Mouse (Mus musculus): ENCODE measurements at regions not wholly inside any gene's neighbourhood (a gene's known extent, or its start where the extent isn't known, plus 50 kb on each side); places are given as distances from the start of the nearest gene placed in this dataset.

GRCm38 (mm10) chr12:107715871-107716270, 227.4 kb downstream of the 3110018I06Rik start:
- Histone ChIP-seq H3K4me2 (replicated peaks; ENCODE audit: low read depth, low read length) (no peak overlapping the region), H3K36me3 (ENCODE audit: control insufficient read depth, insufficient read depth, low read length) (no peaks in the 10 kb centered on the region), H3K27me3 (ENCODE audit: control insufficient read depth, insufficient read depth, low read length) (no peaks in the 10 kb centered on the region), H3K9me3 (ENCODE audit: control insufficient read depth, low read depth, low read length) (no peaks in the 10 kb centered on the region), H3K9ac (replicated peaks; ENCODE audit: low read depth, low read length) (no peak overlapping the region), H3K4me1 (ENCODE audit: control insufficient read depth, insufficient read depth, low read length) (peaks cover 7% of the 10 kb centered on the region; the same call in 1 of the 2 replicates), H3K27ac (ENCODE audit: low read length) (no peak overlapping the region), H3K4me3 (ENCODE audit: low read depth, low read length) (no peak overlapping the region)
- no peak for ATAC-seq (ENCODE audit: insufficient number of reproducible peaks, insufficient read depth, low FRiP score, low read depth)
- 68% methylated on average over 6 of the region's 6 CpGs for WGBS

GRCm38 (mm10) chr12:107720941-107721340, 232.5 kb downstream of the 3110018I06Rik start:
- Histone ChIP-seq H3K9ac (replicated peaks; ENCODE audit: low read depth, low read length) (no peak overlapping the region), H3K36me3 (ENCODE audit: control insufficient read depth, insufficient read depth, low read length) (no peaks in the 10 kb centered on the region), H3K4me1 (ENCODE audit: control insufficient read depth, insufficient read depth, low read length) (peaks cover 16% of the 10 kb centered on the region; the same call in 1 of the 2 replicates), H3K27ac (ENCODE audit: low read length) (no peak overlapping the region), H3K4me3 (ENCODE audit: low read depth, low read length) (no peak overlapping the region), H3K9me3 (ENCODE audit: control insufficient read depth, low read depth, low read length) (no peaks in the 10 kb centered on the region), H3K27me3 (ENCODE audit: control insufficient read depth, insufficient read depth, low read length) (no peaks in the 10 kb centered on the region), H3K4me2 (replicated peaks; ENCODE audit: low read depth, low read length) (no peak overlapping the region)
- ATAC-seq (ENCODE audit: insufficient number of reproducible peaks, insufficient read depth, low FRiP score, low read depth): no peak
- 84% methylated on average over 6 of the region's 6 CpGs for WGBS

- Histone ChIP-seq H3K36me3 (ENCODE audit: control insufficient read depth, insufficient read depth, low read length) (no peaks in the 10 kb centered on the region), H3K27ac (ENCODE audit: low read length) (no peak overlapping the region), H3K27me3 (ENCODE audit: control insufficient read depth, insufficient read depth, low read length) (no peaks in the 10 kb centered on the region), H3K9ac (replicated peaks; ENCODE audit: low read depth, low read length) (no peak overlapping the region), H3K9me3 (ENCODE audit: control insufficient read depth, low read depth, low read length) (no peaks in the 10 kb centered on the region), H3K4me2 (replicated peaks; ENCODE audit: low read depth, low read length) (no peak overlapping the region), H3K4me3 (ENCODE audit: low read depth, low read length) (no peak overlapping the region), H3K4me1 (ENCODE audit: control insufficient read depth, insufficient read depth, low read length) (peaks cover 10% of the 10 kb centered on the region; the same call in 1 of the 2 replicates)
- 65% methylated on average over 9 of the region's 9 CpGs for WGBS
- ATAC-seq (ENCODE audit: insufficient number of reproducible peaks, insufficient read depth, low FRiP score, low read depth): peak; percentile 58; the same call in 1 of the 2 replicates
Observed at GRCm38 (mm10) chr12:107723062-107723859, 234.8 kb downstream of the 3110018I06Rik start.

- no peaks in the 10 kb centered on the region for H3K27me3 ChIP-seq (ENCODE audit: control insufficient read depth, insufficient read depth, low read length)
Observed at GRCm38 (mm10) chr12:107723860-107724320, 235.5 kb downstream of the 3110018I06Rik start.

GRCm38 (mm10) chr12:107724467-107724866, 236.0 kb downstream of the 3110018I06Rik start:
- H3K9me3 ChIP-seq (ENCODE audit: control insufficient read depth, low read depth, low read length): no peaks in the 10 kb centered on the region
- 37% methylated on average over 8 of the region's 8 CpGs for WGBS
- H3K4me3 ChIP-seq (ENCODE audit: low read depth, low read length): no peak overlapping the region
- no peaks in the 10 kb centered on the region for H3K36me3 ChIP-seq (ENCODE audit: control insufficient read depth, insufficient read depth, low read length)
- H3K27ac ChIP-seq (ENCODE audit: low read length): no peak overlapping the region
- peaks cover 9% of the 10 kb centered on the region; the same call in 1 of the 2 replicates for H3K4me1 ChIP-seq (ENCODE audit: control insufficient read depth, insufficient read depth, low read length)
- ATAC-seq (ENCODE audit: insufficient number of reproducible peaks, insufficient read depth, low FRiP score, low read depth): peak; percentile 19; the same call in 1 of the 2 replicates
- no peaks in the 10 kb centered on the region for H3K27me3 ChIP-seq (ENCODE audit: control insufficient read depth, insufficient read depth, low read length)
- no peak overlapping the region for H3K4me2 ChIP-seq (replicated peaks; ENCODE audit: low read depth, low read length)
- no peak overlapping the region for H3K9ac ChIP-seq (replicated peaks; ENCODE audit: low read depth, low read length)

More at GRCm38 (mm10) chr12:107723860-107724320, 235.5 kb downstream of the 3110018I06Rik start:
- no peak overlapping the region for H3K4me3 ChIP-seq (ENCODE audit: low read depth, low read length)
- ATAC-seq (ENCODE audit: insufficient number of reproducible peaks, insufficient read depth, low FRiP score, low read depth): no peak
- H3K9me3 ChIP-seq (ENCODE audit: control insufficient read depth, low read depth, low read length): no peaks in the 10 kb centered on the region
- no peak overlapping the region for H3K9ac ChIP-seq (replicated peaks; ENCODE audit: low read depth, low read length)
- no peak overlapping the region for H3K27ac ChIP-seq (ENCODE audit: low read length)
- 44% methylated on average over 14 of the region's 14 CpGs for WGBS
- H3K4me1 ChIP-seq (ENCODE audit: control insufficient read depth, insufficient read depth, low read length): peaks cover 9% of the 10 kb centered on the region; the same call in 1 of the 2 replicates
- H3K4me2 ChIP-seq (replicated peaks; ENCODE audit: low read depth, low read length): no peak overlapping the region
- H3K36me3 ChIP-seq (ENCODE audit: control insufficient read depth, insufficient read depth, low read length): no peaks in the 10 kb centered on the region

GRCm38 (mm10) chr12:107728865-107729264, 240.4 kb downstream of the 3110018I06Rik start:
- ATAC-seq (ENCODE audit: insufficient number of reproducible peaks, insufficient read depth, low FRiP score, low read depth): peak; percentile 33; the same call in 1 of the 2 replicates
- Histone ChIP-seq H3K4me2 (replicated peaks; ENCODE audit: low read depth, low read length) (no peak overlapping the region), H3K27ac (ENCODE audit: low read length) (no peak overlapping the region; the same call in 1 of the 2 replicates), H3K4me1 (ENCODE audit: control insufficient read depth, insufficient read depth, low read length) (peaks cover 2% of the 10 kb centered on the region; the same call in 1 of the 2 replicates), H3K36me3 (ENCODE audit: control insufficient read depth, insufficient read depth, low read length) (no peaks in the 10 kb centered on the region), H3K9ac (replicated peaks; ENCODE audit: low read depth, low read length) (no peak overlapping the region), H3K9me3 (ENCODE audit: control insufficient read depth, low read depth, low read length) (peaks cover 4% of the 10 kb centered on the region; the same call in 1 of the 2 replicates), H3K27me3 (ENCODE audit: control insufficient read depth, insufficient read depth, low read length) (no peaks in the 10 kb centered on the region), H3K4me3 (ENCODE audit: low read depth, low read length) (no peak overlapping the region)
- 73% methylated on average over 6 of the region's 6 CpGs for WGBS

- H3K4me2 ChIP-seq (replicated peaks; ENCODE audit: low read depth, low read length): no peak overlapping the region
- H3K27ac ChIP-seq (ENCODE audit: low read length): no peak overlapping the region; the same call in 1 of the 2 replicates
- H3K36me3 ChIP-seq (ENCODE audit: control insufficient read depth, insufficient read depth, low read length): no peaks in the 10 kb centered on the region
- ATAC-seq (ENCODE audit: insufficient number of reproducible peaks, insufficient read depth, low FRiP score, low read depth): no peak
- H3K27me3 ChIP-seq (ENCODE audit: control insufficient read depth, insufficient read depth, low read length): no peaks in the 10 kb centered on the region
- 78% methylated on average over 11 of the region's 11 CpGs for WGBS
- no peak overlapping the region for H3K9ac ChIP-seq (replicated peaks; ENCODE audit: low read depth, low read length)
- no peaks in the 10 kb centered on the region for H3K4me1 ChIP-seq (ENCODE audit: control insufficient read depth, insufficient read depth, low read length)
- peaks cover 4% of the 10 kb centered on the region; the same call in 1 of the 2 replicates for H3K9me3 ChIP-seq (ENCODE audit: control insufficient read depth, low read depth, low read length)
- no peak overlapping the region for H3K4me3 ChIP-seq (ENCODE audit: low read depth, low read length)
Observed at GRCm38 (mm10) chr12:107729301-107729700, 240.9 kb downstream of the 3110018I06Rik start.

GRCm38 (mm10) chr12:107730940-107731339, 242.5 kb downstream of the 3110018I06Rik start:
- H3K27ac ChIP-seq (ENCODE audit: low read length): no peak overlapping the region
- 71% methylated on average over 4 of the region's 4 CpGs for WGBS
- ATAC-seq (ENCODE audit: insufficient number of reproducible peaks, insufficient read depth, low FRiP score, low read depth): no peak
- no peaks in the 10 kb centered on the region for H3K27me3 ChIP-seq (ENCODE audit: control insufficient read depth, insufficient read depth, low read length)
- H3K4me2 ChIP-seq (replicated peaks; ENCODE audit: low read depth, low read length): no peak overlapping the region
- no peaks in the 10 kb centered on the region for H3K36me3 ChIP-seq (ENCODE audit: control insufficient read depth, insufficient read depth, low read length)
- no peak overlapping the region for H3K9ac ChIP-seq (replicated peaks; ENCODE audit: low read depth, low read length)
- H3K4me3 ChIP-seq (ENCODE audit: low read depth, low read length): no peak overlapping the region
- H3K4me1 ChIP-seq (ENCODE audit: control insufficient read depth, insufficient read depth, low read length): no peaks in the 10 kb centered on the region
- H3K9me3 ChIP-seq (ENCODE audit: control insufficient read depth, low read depth, low read length): peaks cover 4% of the 10 kb centered on the region; the same call in 1 of the 2 replicates

Measured in stomach, embryonic 14.5 days (tissue).